Mouse (Mus musculus): ENCODE data around the gene Cd151.

DNA sequence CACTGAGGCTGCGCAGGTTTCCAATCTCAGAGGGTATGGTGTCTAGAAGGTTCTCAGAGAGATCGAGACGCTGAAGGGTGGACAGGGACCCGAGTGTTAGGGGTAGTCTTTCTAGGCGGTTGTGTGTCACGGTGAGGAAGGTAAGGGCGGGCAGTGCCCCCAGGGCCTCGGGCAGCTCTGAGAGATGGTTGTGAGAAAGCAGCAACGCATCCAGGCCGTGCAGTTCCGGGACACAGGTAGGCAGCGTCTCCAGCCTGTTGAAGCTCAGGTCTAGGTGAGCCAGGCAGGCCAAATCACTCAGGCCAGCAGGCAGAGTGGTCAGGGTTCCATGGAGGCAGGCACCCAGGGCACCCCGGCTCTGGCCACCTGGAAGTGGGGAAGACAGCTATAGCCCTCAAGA lies 25.0 kb upstream of the Cd151 start:
- TF ChIP-seq CTCF (IDR thresholded peaks at IDR 0.05; ENCODE audit: extremely low read depth, insufficient read depth, low read length): no peak
- TF ChIP-seq POLR2A (IDR thresholded peaks at IDR 0.05; ENCODE audit: extremely low read depth, insufficient read depth, low read length): no peak
